Mouse (Mus musculus): Measurements from ENCODE around the gene Sox12.

Sox12 gene

GRCm38 (mm10) chr2:152406126-152406525 is 8.3 kb upstream of the Sox12 start:
- DNase-seq (ENCODE audit: low spot score in 2 of 2), result peak; percentile 81 to 85

GRCm38 (mm10) chr2:152399122-152399542 is 1.3 kb upstream of the Sox12 start:
- DNase-seq (ENCODE audit: low spot score in 2 of 2), result no peak

- peak; percentile 52 to 58 for DNase-seq (ENCODE audit: low spot score in 2 of 2)
Observed at GRCm38 (mm10) chr2:152398691-152399090, 828 bp upstream of the Sox12 start.

- DNase-seq (ENCODE audit: low spot score in 2 of 2), result peak; percentile 40 to 58
Observed at GRCm38 (mm10) chr2:152397004-152397589, 766 bp downstream of the Sox12 start.

GRCm38 (mm10) chr2:152396110-152397003 is 1.5 kb downstream of the Sox12 start:
- DNase-seq (ENCODE audit: low spot score in 2 of 2), result peak; percentile 59 to 62

GRCm38 (mm10) chr2:152395271-152395920 is 2.5 kb downstream of the Sox12 start:
- no peak for DNase-seq (ENCODE audit: low spot score in 2 of 2)

GRCm38 (mm10) chr2:152393225-152394017 is 4.4 kb downstream of the Sox12 start:
- DNase-seq (ENCODE audit: low spot score in 2 of 2), result no peak

GRCm38 (mm10) chr2:152392786-152393185 is 5.1 kb downstream of the Sox12 start:
- peak in 1 of 2 experiments; percentile 37 for DNase-seq (ENCODE audit: low spot score in 2 of 2)

GRCm38 (mm10) chr2:152384191-152384590 is 13.7 kb downstream of the Sox12 start:
- no peak for DNase-seq (ENCODE audit: low spot score in 2 of 2)

- no peak for DNase-seq (ENCODE audit: low spot score in 2 of 2)
Observed at GRCm38 (mm10) chr2:152376345-152376741, 21.5 kb downstream of the Sox12 start, which contains the start of gene Nrsn2. Gene Nrsn2 (minus strand): TSS chr2:152376638.

GRCm38 (mm10) chr2:152375652-152376344 is 22.1 kb downstream of the Sox12 start:
- no peak for DNase-seq (ENCODE audit: low spot score in 2 of 2)

GRCm38 (mm10) chr2:152373547-152373946 is 24.3 kb downstream of the Sox12 start:
- no peak for DNase-seq (ENCODE audit: low spot score in 2 of 2)

- no peak for DNase-seq (ENCODE audit: low spot score in 2 of 2)
Observed at GRCm38 (mm10) chr2:152372661-152373060, 25.2 kb downstream of the Sox12 start.

GRCm38 (mm10) chr2:152372104-152372503 is 25.8 kb downstream of the Sox12 start:
- DNase-seq (ENCODE audit: low spot score in 2 of 2), result peak; percentile 48 to 60

- DNase-seq (ENCODE audit: low spot score in 2 of 2), result peak; percentile 46 to 77
Observed at GRCm38 (mm10) chr2:152368532-152369140, 29.2 kb downstream of the Sox12 start.

- DNase-seq (ENCODE audit: low spot score in 2 of 2), result no peak
Observed at GRCm38 (mm10) chr2:152367917-152368316, 29.9 kb downstream of the Sox12 start.

- peak; percentile 41 to 66 for DNase-seq (ENCODE audit: low spot score in 2 of 2)
Observed at GRCm38 (mm10) chr2:152363245-152364147, 34.4 kb downstream of the Sox12 start.

- no peak for DNase-seq (ENCODE audit: low spot score in 2 of 2)
Observed at GRCm38 (mm10) chr2:152361193-152361592, 36.7 kb downstream of the Sox12 start.

GRCm38 (mm10) chr2:152360271-152360775 is 37.5 kb downstream of the Sox12 start:
- DNase-seq (ENCODE audit: low spot score in 2 of 2), result peak; percentile 11 to 13
